Mouse (Mus musculus): ENCODE data around the gene Lpcat1. TPM values are rescaled to one million over a fixed set of nuclear protein-coding genes. Genes with fewer than 3 reads are reported as not detected.

The Lpcat1 gene
- total RNA-seq, 1 experiment from 2014 or later, result 20.9 TPM

DNA sequence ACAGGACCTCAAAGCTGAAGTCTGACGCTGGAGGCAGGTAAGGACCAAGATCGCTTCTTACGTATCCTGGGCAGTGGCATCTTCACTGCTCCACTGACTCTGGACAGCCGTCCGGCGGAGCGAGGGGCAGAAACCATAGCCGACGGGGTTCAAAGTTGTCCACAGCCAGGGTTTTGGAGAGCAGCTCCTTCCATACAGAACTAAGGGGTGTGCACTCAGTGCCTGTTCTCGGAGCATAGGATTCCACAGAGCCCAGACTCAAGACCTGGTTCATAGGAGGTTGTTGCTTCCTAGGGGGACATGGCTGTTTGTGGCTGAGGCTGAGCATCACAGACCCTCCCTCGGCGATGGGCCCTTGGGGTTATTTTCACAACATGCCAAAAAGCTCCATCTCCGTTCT, 69.8 kb downstream of the Lpcat1 start:
- DNase-seq, result no peak

GRCm38 (mm10) chr13:73564201-73564600, 97.2 kb downstream of the Lpcat1 start:
- no peak for DNase-seq

Other genes starting within 250 kb of the Lpcat1 start
- not detected in 2 replicates for gene Irx4, start 206.7 kb upstream of the Lpcat1 start, total RNA-seq (2021)
- gene Mrpl36, start 138.7 kb upstream of the Lpcat1 start, total RNA-seq (2021), result 70.5 and 72.8 TPM in 2 replicates
- gene Ndufs6, start 138.7 kb upstream of the Lpcat1 start, total RNA-seq (2021), result 214 and 226 TPM in 2 replicates
- 0.12 TPM in 1 of 2 replicates, not detected in the other for gene Slc6a3, start 69.5 kb downstream of the Lpcat1 start, total RNA-seq (2021)
- gene Clptm1l, start 136.8 kb downstream of the Lpcat1 start, total RNA-seq (2021), result 151 and 160 TPM in 2 replicates
- 9.4 and 10.6 TPM in 2 replicates for gene Tert, start 159.7 kb downstream of the Lpcat1 start, total RNA-seq (2021)
- gene Slc6a18, start 210.8 kb downstream of the Lpcat1 start, total RNA-seq (2021), result not detected in 2 replicates
- gene Slc6a19, start 237.7 kb downstream of the Lpcat1 start, total RNA-seq (2021), result 0.24 and 0.36 TPM in 2 replicates